Mouse (Mus musculus): ENCODE measurements around the gene Tpcn1. TPM values are rescaled to one million over a fixed set of nuclear protein-coding genes. Genes with fewer than 3 reads are reported as not detected.

The Tpcn1 gene
- 27.4 and 29.7 TPM in 2 replicates for polyA plus RNA-seq (2014; fragmentation: Nextera tagmentation; extraction: Ambion mirVana)

GRCm38 (mm10) chr5:120588569-120589094 lies at the start of gene Tpcn1, which contains the start of gene Iqcd:
Gene Tpcn1, minus strand, starts transcription at chr5:120588673.
Gene Iqcd, plus strand, starts transcription at chr5:120589016.
- peaks cover 36% of the 10 kb centered on the region for H3K4me1 ChIP-seq (replicated peaks; ENCODE audit: control insufficient read depth, insufficient read depth, low read length)
- peak; percentile 94 for ATAC-seq (replicated peaks; ENCODE audit: low FRiP score)
- peaks cover 14% of the 10 kb centered on the region for H3K36me3 ChIP-seq (ENCODE audit: control insufficient read depth, insufficient read depth, low read length)
- no peaks in the 10 kb centered on the region for H3K27me3 ChIP-seq (replicated peaks; ENCODE audit: control insufficient read depth, insufficient read depth, low read length)
- H3K27ac ChIP-seq (ENCODE audit: low read depth, low read length): peak within 1 kb of the TSS; percentile 84
- peak within 1 kb of the TSS; percentile 93 for H3K4me3 ChIP-seq (ENCODE audit: low read depth, low read length)
- WGBS: under 1% methylated on average over 35 of the region's 35 CpGs
- H3K9ac ChIP-seq (ENCODE audit: low read depth, low read length): peak within 1 kb of the TSS; percentile 88
- H3K9me3 ChIP-seq (ENCODE audit: control insufficient read depth, low read length): peaks cover 3% of the 10 kb centered on the region; the same call in 1 of the 2 replicates
- peak; percentile 99 for DNase-seq (ENCODE audit: low spot score)
- H3K4me2 ChIP-seq: peak within 1 kb of the TSS; percentile 97

GRCm38 (mm10) chr5:120635633-120636032 lies 47.2 kb upstream of the Tpcn1 start:
- no peak for DNase-seq (ENCODE audit: low spot score)
- Histone ChIP-seq H3K27ac (ENCODE audit: low read depth, low read length) (no peak overlapping the region), H3K36me3 (ENCODE audit: control insufficient read depth, insufficient read depth, low read length) (no peaks in the 10 kb centered on the region), H3K9ac (ENCODE audit: low read depth, low read length) (no peak overlapping the region), H3K4me1 (replicated peaks; ENCODE audit: control insufficient read depth, insufficient read depth, low read length) (0 out of 2 replicates have a peak, but pooled peaks cover 3% of the 10 kb centered on the region), H3K4me3 (ENCODE audit: low read depth, low read length) (no peak overlapping the region), H3K27me3 (replicated peaks; ENCODE audit: control insufficient read depth, insufficient read depth, low read length) (peaks cover 9% of the 10 kb centered on the region), H3K9me3 (ENCODE audit: control insufficient read depth, low read length) (no peaks in the 10 kb centered on the region), H3K4me2 (no peak overlapping the region)
- WGBS: 81% methylated on average over 5 of the region's 5 CpGs
- ATAC-seq (replicated peaks; ENCODE audit: low FRiP score): no peak

DNA sequence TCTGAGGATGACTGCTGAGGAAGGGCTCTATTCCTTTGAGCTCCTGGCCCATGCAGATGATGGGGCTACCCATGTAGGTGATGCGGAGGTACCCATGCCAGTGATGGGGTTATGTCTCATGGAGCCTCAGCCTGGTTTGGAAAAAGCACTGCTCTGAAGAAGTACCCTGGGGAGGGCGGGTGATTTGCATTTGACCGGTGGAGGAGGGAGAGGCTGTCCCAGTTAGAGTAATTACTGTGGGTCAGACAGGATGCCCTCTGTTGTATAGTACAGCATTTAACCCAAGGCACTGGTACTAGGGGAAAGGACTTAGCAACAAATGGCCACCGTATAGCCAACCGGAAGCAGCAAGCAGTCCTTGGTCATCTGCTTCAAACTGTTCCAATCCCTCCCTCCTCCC lies 46.4 kb upstream of the Tpcn1 start:
- no peak overlapping the region for H3K9ac ChIP-seq (ENCODE audit: low read depth, low read length)
- no peak for ATAC-seq (replicated peaks; ENCODE audit: low FRiP score)
- 48% methylated on average over 5 of the region's 5 CpGs for WGBS
- H3K27me3 ChIP-seq (replicated peaks; ENCODE audit: control insufficient read depth, insufficient read depth, low read length): peaks cover 15% of the 10 kb centered on the region
- no peak overlapping the region for H3K4me3 ChIP-seq (ENCODE audit: low read depth, low read length)
- 0 out of 2 replicates have a peak, but pooled peaks cover 3% of the 10 kb centered on the region for H3K4me1 ChIP-seq (replicated peaks; ENCODE audit: control insufficient read depth, insufficient read depth, low read length)
- DNase-seq (ENCODE audit: low spot score): no peak
- H3K36me3 ChIP-seq (ENCODE audit: control insufficient read depth, insufficient read depth, low read length): no peaks in the 10 kb centered on the region
- H3K9me3 ChIP-seq (ENCODE audit: control insufficient read depth, low read length): no peaks in the 10 kb centered on the region
- no peak overlapping the region for H3K4me2 ChIP-seq
- no peak overlapping the region for H3K27ac ChIP-seq (ENCODE audit: low read depth, low read length)

- WGBS: 43% methylated on average over 9 of the region's 9 CpGs
Observed at GRCm38 (mm10) chr5:120634131-120634530, 45.7 kb upstream of the Tpcn1 start, which contains the start of gene Cfap73. Gene Cfap73, minus strand, starts transcription at chr5:120634235.

DNA sequence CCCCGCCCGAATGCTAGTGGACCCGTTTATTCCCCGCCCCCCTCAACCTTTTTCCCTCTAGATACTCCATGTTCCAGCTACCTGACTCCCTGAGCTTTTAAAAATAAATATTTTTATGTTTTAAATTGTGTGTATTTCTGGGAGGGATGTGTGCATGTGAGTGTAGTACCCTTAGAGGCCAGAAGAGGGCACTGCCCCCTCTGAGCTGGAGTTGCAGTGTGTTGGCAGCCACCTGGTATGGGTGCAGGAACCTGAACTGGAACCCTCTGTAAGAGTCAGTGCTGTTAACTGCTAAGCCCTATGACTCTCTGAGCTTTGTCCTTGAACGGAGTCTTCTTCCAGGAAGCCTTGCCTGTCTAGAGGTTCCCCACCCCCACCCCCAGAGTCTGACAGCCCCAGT lies 43.4 kb upstream of the Tpcn1 start:
- Histone ChIP-seq H3K4me1 (replicated peaks; ENCODE audit: control insufficient read depth, insufficient read depth, low read length) (0 out of 2 replicates have a peak, but pooled peaks cover 3% of the 10 kb centered on the region), H3K4me2 (no peak overlapping the region), H3K4me3 (ENCODE audit: low read depth, low read length) (no peak overlapping the region), H3K9ac (ENCODE audit: low read depth, low read length) (no peak overlapping the region), H3K36me3 (ENCODE audit: control insufficient read depth, insufficient read depth, low read length) (peaks cover 9% of the 10 kb centered on the region), H3K27ac (ENCODE audit: low read depth, low read length) (no peak overlapping the region), H3K27me3 (replicated peaks; ENCODE audit: control insufficient read depth, insufficient read depth, low read length) (peaks cover 20% of the 10 kb centered on the region), H3K9me3 (ENCODE audit: control insufficient read depth, low read length) (no peaks in the 10 kb centered on the region)
- DNase-seq (ENCODE audit: low spot score) (no peak), ATAC-seq (replicated peaks; ENCODE audit: low FRiP score) (no peak)
- 75% methylated on average over 5 of the region's 5 CpGs for WGBS

More at GRCm38 (mm10) chr5:120634131-120634530, 45.7 kb upstream of the Tpcn1 start, which contains the start of gene Cfap73:
- H3K4me2 ChIP-seq: no peak within 1 kb of the TSS
- no peak for ATAC-seq (replicated peaks; ENCODE audit: low FRiP score)
- H3K9me3 ChIP-seq (ENCODE audit: control insufficient read depth, low read length): no peaks in the 10 kb centered on the region
- peaks cover 20% of the 10 kb centered on the region for H3K27me3 ChIP-seq (replicated peaks; ENCODE audit: control insufficient read depth, insufficient read depth, low read length)
- no peak within 1 kb of the TSS for H3K27ac ChIP-seq (ENCODE audit: low read depth, low read length)
- H3K36me3 ChIP-seq (ENCODE audit: control insufficient read depth, insufficient read depth, low read length): no peaks in the 10 kb centered on the region
- no peak within 1 kb of the TSS for H3K4me3 ChIP-seq (ENCODE audit: low read depth, low read length)
- 0 out of 2 replicates have a peak, but pooled peaks cover 3% of the 10 kb centered on the region for H3K4me1 ChIP-seq (replicated peaks; ENCODE audit: control insufficient read depth, insufficient read depth, low read length)
- H3K9ac ChIP-seq (ENCODE audit: low read depth, low read length): no peak within 1 kb of the TSS
- no peak for DNase-seq (ENCODE audit: low spot score)

- no peak for DNase-seq (ENCODE audit: low spot score)
- 10% methylated on average over 29 of the region's 29 CpGs for WGBS
- no peak for ATAC-seq (replicated peaks; ENCODE audit: low FRiP score)
- 0 out of 2 replicates have a peak, but pooled peaks cover 3% of the 10 kb centered on the region for H3K4me1 ChIP-seq (replicated peaks; ENCODE audit: control insufficient read depth, insufficient read depth, low read length)
- 0 out of 2 replicates have a peak overlapping the region, but pooled peaks have one; percentile 6 for H3K9ac ChIP-seq (ENCODE audit: low read depth, low read length)
- H3K27ac ChIP-seq (ENCODE audit: low read depth, low read length): no peak overlapping the region
- H3K4me2 ChIP-seq: peak overlapping the region; percentile 44
- H3K36me3 ChIP-seq (ENCODE audit: control insufficient read depth, insufficient read depth, low read length): peaks cover 16% of the 10 kb centered on the region
- H3K9me3 ChIP-seq (ENCODE audit: control insufficient read depth, low read length): no peaks in the 10 kb centered on the region
- no peak overlapping the region for H3K4me3 ChIP-seq (ENCODE audit: low read depth, low read length)
- peaks cover 20% of the 10 kb centered on the region for H3K27me3 ChIP-seq (replicated peaks; ENCODE audit: control insufficient read depth, insufficient read depth, low read length)
Observed at GRCm38 (mm10) chr5:120631128-120631527, 42.7 kb upstream of the Tpcn1 start.

GRCm38 (mm10) chr5:120628624-120629023 lies 40.2 kb upstream of the Tpcn1 start:
- Histone ChIP-seq H3K36me3 (ENCODE audit: control insufficient read depth, insufficient read depth, low read length) (peaks cover 34% of the 10 kb centered on the region), H3K9me3 (ENCODE audit: control insufficient read depth, low read length) (no peaks in the 10 kb centered on the region), H3K9ac (ENCODE audit: low read depth, low read length) (no peak overlapping the region), H3K27ac (ENCODE audit: low read depth, low read length) (no peak overlapping the region), H3K4me2 (no peak overlapping the region), H3K4me1 (replicated peaks; ENCODE audit: control insufficient read depth, insufficient read depth, low read length) (0 out of 2 replicates have a peak, but pooled peaks cover 3% of the 10 kb centered on the region), H3K4me3 (ENCODE audit: low read depth, low read length) (no peak overlapping the region), H3K27me3 (replicated peaks; ENCODE audit: control insufficient read depth, insufficient read depth, low read length) (peaks cover 20% of the 10 kb centered on the region)
- ATAC-seq (replicated peaks; ENCODE audit: low FRiP score): no peak
- no peak for DNase-seq (ENCODE audit: low spot score)
- WGBS: 74% methylated on average over 7 of the region's 7 CpGs

DNA sequence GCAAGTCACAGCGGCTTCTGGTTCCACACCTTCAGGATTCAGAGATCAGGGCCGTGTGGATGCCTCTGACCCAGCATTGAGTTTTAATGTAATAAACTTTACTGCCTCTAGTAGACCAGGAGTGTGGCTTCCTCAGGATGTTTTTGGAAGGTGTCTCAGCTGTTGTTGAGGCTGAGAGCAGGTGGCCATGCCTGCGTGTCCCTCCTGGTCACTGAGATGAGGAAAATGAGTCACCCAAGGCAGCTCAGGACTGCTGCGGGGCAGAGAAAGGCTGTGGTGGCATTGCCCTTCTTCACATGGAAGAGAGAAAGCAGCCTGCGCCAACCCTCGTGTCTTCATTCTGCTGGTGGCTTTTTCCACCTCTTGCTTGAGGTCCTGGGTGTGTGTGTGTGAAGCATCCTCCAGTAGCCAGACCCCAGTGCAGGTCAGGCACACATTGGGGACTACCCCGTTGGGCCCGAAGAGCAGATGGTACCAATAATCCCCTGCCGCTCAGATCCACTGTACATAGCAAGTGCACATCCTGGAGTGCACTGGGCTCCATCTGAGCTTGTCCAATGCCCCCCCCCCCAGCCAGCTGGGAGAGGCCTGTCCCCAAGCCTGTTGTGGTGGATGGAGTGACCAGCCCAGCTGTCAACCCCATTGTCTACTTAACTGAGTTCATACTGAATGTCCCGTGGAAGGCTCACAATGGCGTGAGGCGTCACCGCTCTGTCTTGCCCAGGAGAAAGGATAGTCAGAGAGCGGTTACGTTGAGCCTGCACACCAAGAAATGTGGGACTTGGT lies 39.2 kb upstream of the Tpcn1 start:
- Histone ChIP-seq H3K36me3 (ENCODE audit: control insufficient read depth, insufficient read depth, low read length) (peaks cover 42% of the 10 kb centered on the region), H3K4me3 (ENCODE audit: low read depth, low read length) (no peak overlapping the region), H3K9ac (ENCODE audit: low read depth, low read length) (no peak overlapping the region), H3K27me3 (replicated peaks; ENCODE audit: control insufficient read depth, insufficient read depth, low read length) (peaks cover 20% of the 10 kb centered on the region), H3K9me3 (ENCODE audit: control insufficient read depth, low read length) (no peaks in the 10 kb centered on the region), H3K4me2 (no peak overlapping the region), H3K27ac (ENCODE audit: low read depth, low read length) (no peak overlapping the region), H3K4me1 (replicated peaks; ENCODE audit: control insufficient read depth, insufficient read depth, low read length) (0 out of 2 replicates have a peak, but pooled peaks cover 3% of the 10 kb centered on the region)
- no peak for ATAC-seq (replicated peaks; ENCODE audit: low FRiP score)
- DNase-seq (ENCODE audit: low spot score): no peak
- 93% methylated on average over 15 of the region's 15 CpGs for WGBS
